Mouse (Mus musculus) forebrain, embryonic 16.5 days (tissue): ENCODE results near the gene Nup133. TPM values are rescaled to one million over a fixed set of nuclear protein-coding genes. Genes with fewer than 3 reads are reported as not detected.

Experiments
- ATAC-seq: fragments of 200-750 bp; cut with Nextera tagmentation; 2 replicates; pipeline ENCODE4 v1.8.0; 2017; ENCODE audit warnings: mild to moderate bottlenecking, moderate library complexity
- H3K27ac ChIP-seq: fragments of 300-500 bp; sonication (generic); 2 replicates; pipeline ENCODE4 v1.5.1; 2014; ENCODE audit warnings: low read length, control low read depth
- H3K27me3 ChIP-seq: fragments of 300-500 bp; sonication (generic); replicated peaks from 2 replicates; pipeline ENCODE4 v1.6.1; 2014; ENCODE audit warnings: low read length; ENCODE audit not compliant: control insufficient read depth, insufficient read depth
- H3K36me3 ChIP-seq: fragments of 300-500 bp; sonication (generic); 2 replicates; pipeline ENCODE4 v1.6.1; 2014; ENCODE audit not compliant: control insufficient read depth, insufficient read depth
- H3K4me1 ChIP-seq: fragments of 300-500 bp; sonication (generic); replicated peaks from 2 replicates; pipeline ENCODE4 v1.6.1; 2014; ENCODE audit warnings: low read length; ENCODE audit not compliant: control insufficient read depth, insufficient read depth
- H3K4me2 ChIP-seq: fragments of 300-500 bp; sonication (generic); 2 replicates; pipeline ENCODE4 v1.6.1; 2014; ENCODE audit warnings: mild to moderate bottlenecking, low read length, control low read depth
- H3K4me3 ChIP-seq: fragments of 300-500 bp; sonication (generic); replicated peaks from 2 replicates; pipeline ENCODE4 v1.5.1; 2014; ENCODE audit warnings: mild to moderate bottlenecking, low read length, control low read depth
- H3K9ac ChIP-seq: fragments of 300-500 bp; sonication (generic); replicated peaks from 2 replicates; pipeline ENCODE4 v1.6.1; 2014; ENCODE audit warnings: low read depth, low read length, control low read depth
- H3K9me3 ChIP-seq: fragments of 300-500 bp; sonication (generic); 2 replicates; pipeline ENCODE4 v1.6.1; 2016; ENCODE audit warnings: low read length; ENCODE audit not compliant: control insufficient read depth
- WGBS: fragments of 180-500 bp; shearing (Covaris S2); extraction: QIAGEN DNeasy Blood & Tissue Kit; methylation state at CpG from one replicate; pipeline ENCODE4 v1.1.7; 2014; 5-methylcytosine and 5-hydroxymethylcytosine counted together
- polyA plus RNA-seq: library from polyadenylated mRNA; unstranded; fragments of >200 nt; fragmentation: Nextera tagmentation; extraction: Ambion mirVana; gene quantifications from 2 replicates; pipeline ENCODE4 v1.2.1, GENCODE M21; 2015

The Nup133 gene
- polyA plus RNA-seq, 1 experiment from 2014 or later: 31.5 TPM

GRCm38 (mm10) chr8:123866971-123867370, 82.1 kb downstream of the Nup133 start:
- H3K36me3 ChIP-seq: no peaks in the 10 kb centered on the region
- no peak for ATAC-seq
- H3K9me3 ChIP-seq: no peaks in the 10 kb centered on the region
- no peaks in the 10 kb centered on the region for H3K27me3 ChIP-seq
- 18% methylated on average over 5 of the region's 5 CpGs for WGBS
- H3K4me2 ChIP-seq: no peak overlapping the region
- no peak overlapping the region for H3K9ac ChIP-seq
- no peak overlapping the region for H3K4me3 ChIP-seq
- peaks cover 8% of the 10 kb centered on the region for H3K4me1 ChIP-seq
- H3K27ac ChIP-seq: no peak overlapping the region

DNA sequence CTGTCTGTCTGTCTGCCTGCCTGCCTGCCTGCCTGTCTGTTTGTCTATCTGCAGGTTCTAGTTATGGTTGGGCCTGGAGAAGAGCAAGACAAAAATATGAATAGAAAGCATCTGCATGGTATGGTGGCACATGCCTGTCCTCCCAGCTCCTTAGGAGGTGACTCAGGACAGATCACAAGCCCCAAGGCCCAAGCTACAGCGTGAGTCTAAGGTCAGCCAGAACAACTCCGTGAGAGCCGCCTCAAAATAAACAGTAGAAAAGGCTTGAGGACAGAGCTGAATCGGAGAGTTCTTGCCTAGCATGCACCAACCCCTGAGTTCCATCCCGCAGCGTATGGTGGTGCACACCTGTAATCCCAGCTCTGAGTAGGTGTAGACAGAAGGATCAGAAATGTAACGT, 83.3 kb downstream of the Nup133 start:
- Histone ChIP-seq H3K36me3 (no peaks in the 10 kb centered on the region), H3K4me3 (no peak overlapping the region), H3K4me1 (peaks cover 8% of the 10 kb centered on the region), H3K4me2 (no peak overlapping the region), H3K9ac (no peak overlapping the region), H3K27ac (no peak overlapping the region), H3K9me3 (no peaks in the 10 kb centered on the region), H3K27me3 (no peaks in the 10 kb centered on the region)
- 80% methylated on average over 7 of the region's 7 CpGs for WGBS
- ATAC-seq: no peak

GRCm38 (mm10) chr8:123860386-123860785, 88.7 kb downstream of the Nup133 start:
- H3K4me3 ChIP-seq: peak overlapping the region; percentile 87
- peak overlapping the region; percentile 82 for H3K4me2 ChIP-seq
- no peak overlapping the region; the same call in 1 of the 2 replicates for H3K9ac ChIP-seq
- H3K27me3 ChIP-seq: no peaks in the 10 kb centered on the region
- WGBS: 74% methylated on average over 4 of the region's 4 CpGs
- no peak overlapping the region for H3K27ac ChIP-seq
- H3K4me1 ChIP-seq: peaks cover 23% of the 10 kb centered on the region
- ATAC-seq: no peak
- no peaks in the 10 kb centered on the region for H3K36me3 ChIP-seq
- no peaks in the 10 kb centered on the region for H3K9me3 ChIP-seq

DNA sequence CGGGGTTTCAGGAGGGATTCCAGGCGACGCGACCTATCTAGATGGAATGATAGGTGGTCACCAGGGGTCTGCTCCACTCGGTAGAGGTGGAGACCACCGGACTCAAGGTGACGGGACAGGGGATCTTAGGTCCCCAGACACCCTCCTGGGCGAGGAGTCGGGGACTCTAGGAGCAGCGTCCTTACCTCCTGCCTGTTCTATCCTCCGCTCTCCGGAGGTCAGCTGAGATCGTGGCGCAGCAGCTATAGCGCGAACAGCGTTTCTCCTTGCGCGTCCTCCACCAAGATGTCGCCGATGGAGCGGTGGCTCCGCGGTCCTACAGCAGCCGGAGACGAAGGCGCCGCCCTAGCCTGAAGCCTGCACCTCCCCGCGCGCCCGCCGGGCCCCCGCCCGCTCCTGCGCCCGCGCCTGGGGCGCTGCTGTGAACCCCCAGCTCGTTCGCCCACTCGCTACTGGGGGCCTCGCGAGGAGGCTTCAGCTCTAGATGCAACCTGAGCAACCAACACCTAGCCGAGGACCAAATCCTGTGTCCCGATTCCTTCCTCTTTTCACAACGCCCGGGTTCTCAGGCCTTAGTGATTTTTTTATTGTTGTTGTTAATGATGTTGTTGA, 89.3 kb downstream of the Nup133 start, which contains the start of gene Ccsap:
Gene Ccsap, minus strand, starts transcription at position 562 of the 612 bp plus-strand sequence.
- Histone ChIP-seq H3K36me3 (no peaks in the 10 kb centered on the region), H3K27me3 (no peaks in the 10 kb centered on the region), H3K4me3 (peak within 1 kb of the TSS; percentile 87), H3K4me1 (peaks cover 23% of the 10 kb centered on the region), H3K4me2 (peak within 1 kb of the TSS; percentile 82), H3K9me3 (no peaks in the 10 kb centered on the region), H3K27ac (peak within 1 kb of the TSS; percentile 80), H3K9ac (peak within 1 kb of the TSS; percentile 84)
- ATAC-seq: peak; percentile 60
- WGBS: 1% methylated on average over 48 of the region's 48 CpGs

GRCm38 (mm10) chr8:123858941-123859647, 90.0 kb downstream of the Nup133 start:
- H3K27ac ChIP-seq: peak overlapping the region; percentile 80
- no peaks in the 10 kb centered on the region for H3K27me3 ChIP-seq
- peaks cover 20% of the 10 kb centered on the region for H3K4me1 ChIP-seq
- no peaks in the 10 kb centered on the region for H3K36me3 ChIP-seq
- peak overlapping the region; percentile 87 for H3K4me3 ChIP-seq
- WGBS: under 1% methylated on average over 71 of the region's 79 CpGs
- H3K4me2 ChIP-seq: peak overlapping the region; percentile 82
- ATAC-seq: peak; percentile 96
- no peaks in the 10 kb centered on the region for H3K9me3 ChIP-seq
- H3K9ac ChIP-seq: peak overlapping the region; percentile 84

- Histone ChIP-seq H3K36me3 (no peaks in the 10 kb centered on the region), H3K9ac (peak overlapping the region; percentile 84), H3K27me3 (no peaks in the 10 kb centered on the region), H3K9me3 (no peaks in the 10 kb centered on the region), H3K27ac (peak overlapping the region; percentile 66; the same call in 1 of the 2 replicates), H3K4me1 (peaks cover 16% of the 10 kb centered on the region), H3K4me2 (peak overlapping the region; percentile 82), H3K4me3 (peak overlapping the region; percentile 87)
- under 1% methylated on average over 17 of the region's 17 CpGs for WGBS
- no peak for ATAC-seq
Measured at GRCm38 (mm10) chr8:123858574-123858940, 90.5 kb downstream of the Nup133 start.

GRCm38 (mm10) chr8:123857361-123857760, 91.7 kb downstream of the Nup133 start:
- H3K36me3 ChIP-seq: no peaks in the 10 kb centered on the region
- H3K4me2 ChIP-seq: no peak overlapping the region
- peaks cover 16% of the 10 kb centered on the region for H3K4me1 ChIP-seq
- H3K27me3 ChIP-seq: no peaks in the 10 kb centered on the region
- H3K9me3 ChIP-seq: no peaks in the 10 kb centered on the region
- H3K27ac ChIP-seq: no peak overlapping the region
- no peak overlapping the region for H3K9ac ChIP-seq
- no peak overlapping the region for H3K4me3 ChIP-seq
- WGBS: 59% methylated on average over 3 of the region's 3 CpGs
- ATAC-seq: no peak

DNA sequence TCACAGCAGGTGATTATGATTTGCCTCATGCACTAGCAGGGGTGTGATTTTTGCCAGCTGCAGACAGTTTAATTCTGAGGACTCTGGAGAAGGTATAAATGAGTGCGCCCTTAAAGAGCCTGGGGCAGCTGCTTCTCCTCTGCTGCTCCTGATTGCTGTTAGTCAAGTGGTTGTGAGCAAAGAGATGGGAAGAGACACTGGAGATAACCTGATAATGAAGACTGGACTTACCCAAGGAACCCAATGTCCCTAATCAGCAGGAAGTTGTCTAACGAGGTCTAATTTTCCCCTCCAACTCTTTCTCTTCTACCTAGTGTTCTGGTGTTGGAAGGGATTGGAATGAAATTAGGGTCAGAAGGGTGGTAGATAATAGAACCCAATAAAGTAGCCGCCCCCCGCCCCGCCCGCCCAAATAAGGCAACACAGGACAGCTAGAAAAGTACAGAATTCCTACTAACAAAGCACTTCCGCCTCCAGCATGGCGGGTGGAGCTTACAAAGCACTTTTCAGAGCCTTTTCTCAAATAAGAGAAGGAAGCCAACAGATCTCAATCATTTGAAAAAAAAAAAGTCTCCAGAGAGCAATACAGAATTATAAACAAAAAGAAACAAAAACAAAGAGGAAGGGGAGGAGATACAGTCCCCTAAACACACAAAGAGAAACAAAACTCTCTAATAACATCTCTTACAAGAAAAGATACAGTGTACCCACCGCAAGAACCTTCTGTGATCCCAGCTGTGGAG, 94.2 kb downstream of the Nup133 start:
- WGBS: 74% methylated on average over 9 of the region's 9 CpGs
- no peaks in the 10 kb centered on the region for H3K9me3 ChIP-seq

GRCm38 (mm10) chr8:123854252-123854651, 94.8 kb downstream of the Nup133 start:
- Histone ChIP-seq H3K9ac (no peak overlapping the region), H3K4me3 (no peak overlapping the region), H3K27me3 (no peaks in the 10 kb centered on the region), H3K27ac (no peak overlapping the region), H3K4me2 (no peak overlapping the region), H3K36me3 (no peaks in the 10 kb centered on the region), H3K4me1 (peaks cover 12% of the 10 kb centered on the region), H3K9me3 (no peaks in the 10 kb centered on the region)
- WGBS: 92% methylated on average over 1 of the region's 1 CpGs
- ATAC-seq: no peak

More for the DNA sequence above, 94.2 kb downstream of the Nup133 start:
- Histone ChIP-seq H3K4me3 (no peak overlapping the region), H3K4me1 (peaks cover 13% of the 10 kb centered on the region), H3K36me3 (no peaks in the 10 kb centered on the region), H3K27me3 (no peaks in the 10 kb centered on the region), H3K27ac (no peak overlapping the region), H3K4me2 (no peak overlapping the region), H3K9ac (no peak overlapping the region)
- no peak for ATAC-seq
